Mouse (Mus musculus) small intestine, adult 2 months (tissue): ENCODE measurements at regions not wholly inside any gene's neighbourhood (a gene's known extent, or its start where the extent isn't known, plus 50 kb on each side); places are given as distances from the start of the nearest gene placed in this dataset.

Experiments used
- CTCF ChIP-seq: fragments of 200-500 bp; IDR thresholded peaks from 2 replicates; pipeline ENCODE4 v1.5.1; 2012; ENCODE audit warnings: low read depth, mild to moderate bottlenecking, control low read depth, inconsistent platforms, low read length, moderate library complexity, mixed read lengths; ENCODE audit not compliant: insufficient replicate concordance, insufficient read length; ENCODE audit errors: extremely low read depth
- POLR2A ChIP-seq: fragments of 200-500 bp; IDR thresholded peaks from 2 replicates; pipeline ENCODE4 v1.6.1; 2012; ENCODE audit warnings: low read depth, mild to moderate bottlenecking, control low read depth, inconsistent platforms, low read length, moderate library complexity

- TF ChIP-seq CTCF (no peak), POLR2A (no peak)
Measured at GRCm38 (mm10) chr2:147254137-147254536, 60.1 kb upstream of the Nkx2-2 start.
